Mouse (Mus musculus) hindbrain, embryonic 10.5 days (tissue): ENCODE results near the gene Tmem88b. TPM values are rescaled to one million over a fixed set of nuclear protein-coding genes. Genes with fewer than 3 reads are reported as not detected.
"Not testable (repeated sequence)": the region's sequence is repeated elsewhere in the genome, so short reads cannot be mapped to it uniquely, and the experiment has no call there.

Experiments used
- DNase-seq: peaks from one replicate; pipeline ENCODE4 v3.0.0-alpha.2; 2017; ENCODE audit warnings: low spot score
- H3K27ac ChIP-seq: fragments of 300-500 bp; sonication (generic); 2 replicates; pipeline ENCODE4 v1.5.1; 2016; ENCODE audit warnings: mild to moderate bottlenecking, moderate library complexity
- H3K27me3 ChIP-seq: fragments of 300-500 bp; sonication (generic); 2 replicates; pipeline ENCODE4 v1.6.1; 2016; ENCODE audit warnings: mild to moderate bottlenecking; ENCODE audit not compliant: poor library complexity, insufficient read depth, severe bottlenecking
- H3K36me3 ChIP-seq: fragments of 300-500 bp; sonication (generic); 2 replicates; pipeline ENCODE4 v1.6.1; 2016; ENCODE audit warnings: mild to moderate bottlenecking, moderate library complexity
- H3K4me1 ChIP-seq: fragments of 300-500 bp; sonication (generic); replicated peaks from 2 replicates; pipeline ENCODE4 v1.6.1; 2016; ENCODE audit warnings: mild to moderate bottlenecking
- H3K4me3 ChIP-seq: fragments of 300-500 bp; sonication (generic); 2 replicates; pipeline ENCODE4 v1.5.1; 2016; ENCODE audit warnings: mild to moderate bottlenecking, moderate library complexity
- H3K9me3 ChIP-seq: fragments of 300-500 bp; sonication (generic); 2 replicates; pipeline ENCODE4 v1.6.1; 2016; ENCODE audit warnings: mild to moderate bottlenecking, moderate library complexity
- WGBS: fragments of 180-500 bp; shearing (Covaris S2); methylation state at CpG from one replicate; pipeline ENCODE4 v1.1.7; 2016; 5-methylcytosine and 5-hydroxymethylcytosine counted together
- polyA plus RNA-seq: library from polyadenylated mRNA; unstranded; fragments of >200 nt; fragmentation: Nextera tagmentation; extraction: Ambion mirVana; gene quantifications from 2 replicates; pipeline ENCODE4 v1.2.1, GENCODE M21; 2016

Gene Tmem88b
- polyA plus RNA-seq, 1 experiment from 2014 or later = 0.31 TPM

- 93% methylated on average over 3 of the region's 3 CpGs for WGBS
- Histone ChIP-seq H3K4me1 (peaks cover 27% of the 10 kb centered on the region), H3K27me3 (no peaks in the 10 kb centered on the region), H3K36me3 (peaks cover 68% of the 10 kb centered on the region), H3K27ac (no peak overlapping the region), H3K9me3 (no peaks in the 10 kb centered on the region), H3K4me3 (no peak overlapping the region)
- no peak for DNase-seq
Measured at GRCm38 (mm10) chr4:155807841-155808240, 22.2 kb upstream of the Tmem88b start.

GRCm38 (mm10) chr4:155803340-155804041, 17.8 kb upstream of the Tmem88b start:
- H3K9me3 ChIP-seq = no peaks in the 10 kb centered on the region
- H3K4me3 ChIP-seq = peak overlapping the region; percentile 85
- H3K4me1 ChIP-seq = peaks cover 23% of the 10 kb centered on the region
- no peaks in the 10 kb centered on the region for H3K27me3 ChIP-seq
- under 1% methylated on average over 58 of the region's 58 CpGs for WGBS
- H3K27ac ChIP-seq = peak overlapping the region; percentile 86
- peak; percentile 96 for DNase-seq
- peaks cover 39% of the 10 kb centered on the region for H3K36me3 ChIP-seq

GRCm38 (mm10) chr4:155802741-155803339, 17.2 kb upstream of the Tmem88b start, which contains the start of gene Mrpl20:
Gene Mrpl20 (plus strand): TSS chr4:155802878.
- Histone ChIP-seq H3K27me3 (no peaks in the 10 kb centered on the region), H3K36me3 (peaks cover 32% of the 10 kb centered on the region), H3K4me3 (peak within 1 kb of the TSS; percentile 85), H3K27ac (peak within 1 kb of the TSS; percentile 86), H3K9me3 (no peaks in the 10 kb centered on the region), H3K4me1 (peaks cover 23% of the 10 kb centered on the region)
- DNase-seq = no peak
- 7% methylated on average over 12 of the region's 12 CpGs for WGBS

GRCm38 (mm10) chr4:155802075-155802474, 16.4 kb upstream of the Tmem88b start:
- no peak overlapping the region for H3K4me3 ChIP-seq
- no peak overlapping the region for H3K27ac ChIP-seq
- H3K9me3 ChIP-seq = no peaks in the 10 kb centered on the region
- H3K36me3 ChIP-seq = peaks cover 24% of the 10 kb centered on the region
- WGBS = 100% methylated on average over 1 of the region's 1 CpGs
- DNase-seq = no peak
- H3K4me1 ChIP-seq = peaks cover 23% of the 10 kb centered on the region
- no peaks in the 10 kb centered on the region for H3K27me3 ChIP-seq

GRCm38 (mm10) chr4:155793730-155794129, 8.1 kb upstream of the Tmem88b start:
- Histone ChIP-seq H3K4me1 (0 out of 2 replicates have a peak, but pooled peaks cover 3% of the 10 kb centered on the region), H3K27ac (no peak overlapping the region), H3K9me3 (no peaks in the 10 kb centered on the region), H3K36me3 (no peaks in the 10 kb centered on the region), H3K4me3 (no peak overlapping the region), H3K27me3 (peaks cover 23% of the 10 kb centered on the region)
- WGBS = 85% methylated on average over 2 of the region's 2 CpGs
- no peak for DNase-seq

- WGBS = 73% methylated on average over 24 of the region's 24 CpGs
- H3K27me3 ChIP-seq = peaks cover 23% of the 10 kb centered on the region
- 0 out of 2 replicates have a peak, but pooled peaks cover 3% of the 10 kb centered on the region for H3K4me1 ChIP-seq
- H3K36me3 ChIP-seq = no peaks in the 10 kb centered on the region
- H3K4me3 ChIP-seq = no peak overlapping the region
- no peak for DNase-seq
- H3K9me3 ChIP-seq = no peaks in the 10 kb centered on the region
- H3K27ac ChIP-seq = no peak overlapping the region
Measured at GRCm38 (mm10) chr4:155791240-155791933, 5.7 kb upstream of the Tmem88b start.

GRCm38 (mm10) chr4:155790650-155791161, 5.0 kb upstream of the Tmem88b start:
- H3K36me3 ChIP-seq = no peaks in the 10 kb centered on the region
- WGBS = 80% methylated on average over 3 of the region's 3 CpGs
- H3K27ac ChIP-seq = no peak overlapping the region
- H3K4me1 ChIP-seq = 0 out of 2 replicates have a peak, but pooled peaks cover 4% of the 10 kb centered on the region
- no peak for DNase-seq
- no peaks in the 10 kb centered on the region for H3K9me3 ChIP-seq
- H3K27me3 ChIP-seq = peaks cover 26% of the 10 kb centered on the region
- no peak overlapping the region for H3K4me3 ChIP-seq

- H3K36me3 ChIP-seq = no peaks in the 10 kb centered on the region
- H3K27me3 ChIP-seq = peaks cover 31% of the 10 kb centered on the region
- WGBS = 73% methylated on average over 3 of the region's 3 CpGs
Measured at GRCm38 (mm10) chr4:155790021-155790489, 4.4 kb upstream of the Tmem88b start, which contains the start of gene Ankrd65. Gene Ankrd65 (plus strand): TSS chr4:155790439.

GRCm38 (mm10) chr4:155788833-155789232, 3.2 kb upstream of the Tmem88b start:
- peaks cover 21% of the 10 kb centered on the region for H3K4me1 ChIP-seq
- not testable (repeated sequence) for H3K36me3 ChIP-seq, H3K4me3 ChIP-seq, H3K27ac ChIP-seq, H3K9me3 ChIP-seq, DNase-seq
- H3K27me3 ChIP-seq = peaks cover 33% of the 10 kb centered on the region
- WGBS = 82% methylated on average over 4 of the region's 4 CpGs

More at GRCm38 (mm10) chr4:155790021-155790489, 4.4 kb upstream of the Tmem88b start, which contains the start of gene Ankrd65:
- Histone ChIP-seq H3K27ac (no peak within 1 kb of the TSS), H3K9me3 (no peaks in the 10 kb centered on the region), H3K4me1 (peaks cover 10% of the 10 kb centered on the region), H3K4me3 (no peak within 1 kb of the TSS)
- DNase-seq = no peak

- no peak for DNase-seq
- Histone ChIP-seq H3K9me3 (no peaks in the 10 kb centered on the region), H3K4me1 (peaks cover 27% of the 10 kb centered on the region), H3K27me3 (peaks cover 33% of the 10 kb centered on the region), H3K4me3 (no peak overlapping the region), H3K27ac (no peak overlapping the region), H3K36me3 (no peaks in the 10 kb centered on the region)
- WGBS = 80% methylated on average over 3 of the region's 3 CpGs
Measured at GRCm38 (mm10) chr4:155788300-155788699, 2.6 kb upstream of the Tmem88b start.

GRCm38 (mm10) chr4:155785246-155785645, 428 bp downstream of the Tmem88b start:
- Histone ChIP-seq H3K27ac (peak overlapping the region; percentile 91), H3K9me3 (no peaks in the 10 kb centered on the region), H3K4me3 (0 out of 2 replicates have a peak overlapping the region, but pooled peaks have one; percentile 16), H3K27me3 (peaks cover 12% of the 10 kb centered on the region; the same call in 1 of the 2 replicates), H3K36me3 (no peaks in the 10 kb centered on the region), H3K4me1 (peaks cover 34% of the 10 kb centered on the region)
- no peak for DNase-seq
- 80% methylated on average over 10 of the region's 10 CpGs for WGBS

- peak; percentile 88 for DNase-seq
- Histone ChIP-seq H3K27ac (peak overlapping the region; percentile 91), H3K36me3 (no peaks in the 10 kb centered on the region), H3K4me3 (peak overlapping the region; percentile 70), H3K27me3 (peaks cover 15% of the 10 kb centered on the region; the same call in 1 of the 2 replicates), H3K4me1 (peaks cover 43% of the 10 kb centered on the region), H3K9me3 (no peaks in the 10 kb centered on the region)
- under 1% methylated on average over 52 of the region's 52 CpGs for WGBS
Measured at GRCm38 (mm10) chr4:155784081-155784701, 1.5 kb downstream of the Tmem88b start.
